Mouse (Mus musculus) kidney, adult 2 months (tissue): ENCODE results near the gene Srr.

Source experiments
- CTCF ChIP-seq: fragments of 200-500 bp; conservative IDR thresholded peaks from 2 replicates; pipeline ENCODE4 v1.5.1; 2011; ENCODE audit warnings: low read depth, mild to moderate bottlenecking, control low read depth, low read length, moderate library complexity, mixed read lengths; ENCODE audit not compliant: insufficient read depth, insufficient read length
- POLR2A ChIP-seq: fragments of 200-500 bp; IDR thresholded peaks from one replicate; pipeline ENCODE4 v1.6.1; 2011; ENCODE audit warnings: low read depth, low read length, control low read depth

DNA sequence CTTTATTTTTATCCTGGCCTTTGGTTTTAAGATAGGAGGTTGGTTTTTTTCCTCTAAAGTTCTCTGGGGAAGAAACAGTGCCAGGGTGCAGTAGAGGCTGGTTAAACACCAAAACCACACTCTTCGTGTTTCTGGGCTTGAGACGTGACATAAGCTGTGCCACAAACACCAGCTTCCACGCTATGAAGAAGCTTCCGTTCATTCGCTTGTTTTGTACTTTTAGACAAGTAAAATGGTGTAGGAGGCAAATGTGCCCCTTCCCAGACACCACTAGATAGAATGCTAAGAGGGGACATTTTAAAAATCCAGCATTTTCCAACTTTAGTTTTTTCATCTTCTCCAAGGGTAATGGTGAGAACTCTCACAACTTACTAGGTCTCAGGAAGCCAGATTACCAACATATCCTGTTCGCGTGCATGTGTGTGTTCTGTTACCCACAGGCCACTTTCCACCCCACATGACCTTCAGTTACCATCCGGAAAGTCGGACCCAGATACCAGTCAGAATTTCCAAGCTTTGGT, 34.3 kb upstream of the Srr start:
- TF ChIP-seq POLR2A (no peak), CTCF (no peak)
